Mouse (Mus musculus) common myeloid progenitor, adult 5-6 weeks (primary cell): ENCODE measurements around the gene Ifitm1. TPM values are rescaled to one million over a fixed set of nuclear protein-coding genes. Genes with fewer than 3 reads are reported as not detected.

ENCODE experiments used
- ATAC-seq: replicated peaks from 2 replicates; pipeline ENCODE4 v1.8.0; 2016; ENCODE audit warnings: low read depth, mild to moderate bottlenecking, moderate TSS enrichment, inconsistent platforms; ENCODE audit not compliant: poor library complexity, severe bottlenecking
- total RNA-seq: library from RNA; stranded (forward); fragments of 200-1000, 187-1606 nt; gene quantifications from 2 replicates; pipeline ENCODE4 v1.2.3, GENCODE M21; 2017

The Ifitm1 gene
- total RNA-seq, 1 experiment from 2014 or later: 124 TPM

DNA sequence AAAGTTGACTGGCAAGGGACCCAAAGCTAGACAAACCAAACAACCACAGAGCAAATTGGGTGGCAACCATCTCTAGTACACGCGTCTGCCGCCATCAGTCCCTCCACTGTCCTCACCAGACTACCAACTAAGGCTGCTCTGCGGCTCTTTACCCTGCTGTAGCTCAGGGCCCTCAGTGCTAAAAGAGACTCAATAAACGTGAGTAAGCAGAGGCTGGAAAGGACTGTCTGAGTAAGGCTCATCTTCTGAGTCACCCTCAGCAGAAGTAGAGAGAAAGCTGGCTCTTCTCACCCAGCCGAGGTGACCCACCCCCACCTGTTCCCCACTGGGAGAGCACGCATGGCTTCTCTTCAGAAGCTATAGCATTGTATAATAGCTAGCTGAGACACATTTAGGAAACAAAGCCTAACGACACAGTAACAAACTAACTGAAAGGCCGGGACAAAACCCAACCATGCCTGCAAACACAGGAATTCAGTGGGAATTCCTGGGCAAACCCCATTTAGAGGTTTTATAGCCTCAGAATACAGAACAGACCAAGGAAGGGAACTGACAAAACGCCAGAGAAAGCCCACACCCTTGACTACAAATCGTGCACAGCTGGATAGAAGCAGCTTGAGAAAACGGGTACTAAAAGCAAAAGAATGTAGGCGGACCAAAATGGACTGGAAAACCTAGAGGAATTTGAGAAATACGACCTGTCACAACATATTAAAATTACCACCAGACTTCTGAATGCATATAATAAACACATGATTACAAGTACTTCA, 6.6 kb downstream of the Ifitm1 start:
- no peak for ATAC-seq

DNA sequence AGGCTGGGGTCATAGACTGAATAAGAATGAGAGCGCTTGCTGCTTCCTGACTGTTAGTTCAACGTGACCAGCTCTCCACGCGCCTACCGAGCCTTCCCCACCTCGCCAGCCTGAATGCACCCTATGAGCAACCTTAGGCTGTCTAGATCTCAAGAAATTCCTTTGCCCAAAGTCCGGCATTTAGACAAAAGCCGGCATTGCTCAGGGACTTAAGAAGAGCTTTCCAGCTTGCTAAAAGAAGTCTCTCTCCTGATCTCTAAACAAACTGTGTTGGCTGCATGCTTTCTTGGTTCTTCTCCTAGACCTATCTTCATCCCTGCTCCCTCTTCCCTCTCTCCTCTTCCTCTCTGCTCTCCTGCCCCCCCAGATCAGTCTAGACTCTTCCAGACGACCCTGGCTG, 7.9 kb downstream of the Ifitm1 start:
- no peak for ATAC-seq

DNA sequence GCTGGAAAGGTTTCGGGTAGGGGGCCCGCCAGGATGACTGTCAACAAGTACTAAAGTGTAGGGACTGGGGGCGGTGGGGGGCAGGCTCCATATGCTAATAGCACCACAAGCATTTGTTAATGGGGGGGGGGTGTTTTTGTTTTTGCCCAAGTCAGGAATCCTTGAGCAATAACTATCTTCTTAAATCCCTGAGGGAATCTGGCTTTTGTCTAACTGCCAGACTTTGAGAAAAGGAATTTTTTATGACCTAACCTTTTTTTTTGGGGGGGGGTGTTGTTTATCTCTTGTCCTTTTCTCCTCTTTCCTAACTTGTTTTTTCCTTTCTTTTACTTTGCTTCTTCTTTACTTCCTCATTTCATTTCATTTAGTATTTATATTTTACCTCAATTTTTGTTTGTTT, 8.4 kb downstream of the Ifitm1 start:
- no peak for ATAC-seq

DNA sequence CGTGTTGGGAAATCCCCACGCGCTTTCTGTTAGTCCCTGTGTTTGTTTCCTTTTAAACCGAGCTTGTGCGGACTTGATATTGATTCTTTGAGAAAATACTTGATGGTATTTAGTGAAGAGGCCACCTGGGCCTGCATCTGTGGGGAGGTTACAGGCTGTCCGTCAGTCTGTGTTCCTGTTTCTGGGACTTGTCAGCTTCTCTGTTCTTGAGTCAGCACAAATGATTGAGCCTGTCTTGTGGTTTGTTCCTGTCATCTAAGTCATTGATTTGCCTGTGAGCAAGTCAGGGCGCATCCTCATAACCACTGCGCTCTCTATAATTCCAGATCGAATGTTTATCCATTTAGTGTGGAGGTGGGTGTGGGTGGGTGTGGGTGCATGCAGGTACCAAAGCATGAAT, 9.7 kb downstream of the Ifitm1 start:
- ATAC-seq: peak; percentile 56

DNA sequence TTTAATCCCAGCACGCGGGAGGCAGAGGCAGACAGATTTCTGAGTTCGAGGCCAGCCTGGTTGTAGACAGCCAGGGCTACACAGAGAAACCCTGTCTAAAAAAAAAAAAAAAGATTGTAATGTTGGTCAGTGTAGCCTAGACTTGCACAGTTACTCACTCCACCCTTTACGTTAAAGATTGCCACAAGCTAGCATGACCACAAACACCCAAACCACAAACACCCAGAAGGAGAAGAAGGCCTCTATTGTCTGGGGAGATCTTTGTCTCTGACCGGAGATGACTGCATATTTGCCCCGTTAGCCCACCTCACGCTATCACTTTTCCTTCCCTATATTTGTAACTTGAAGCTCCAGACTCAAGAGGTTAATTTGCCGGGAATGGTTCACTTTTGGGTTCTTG, 14.7 kb downstream of the Ifitm1 start:
- peak; percentile 94 for ATAC-seq

DNA sequence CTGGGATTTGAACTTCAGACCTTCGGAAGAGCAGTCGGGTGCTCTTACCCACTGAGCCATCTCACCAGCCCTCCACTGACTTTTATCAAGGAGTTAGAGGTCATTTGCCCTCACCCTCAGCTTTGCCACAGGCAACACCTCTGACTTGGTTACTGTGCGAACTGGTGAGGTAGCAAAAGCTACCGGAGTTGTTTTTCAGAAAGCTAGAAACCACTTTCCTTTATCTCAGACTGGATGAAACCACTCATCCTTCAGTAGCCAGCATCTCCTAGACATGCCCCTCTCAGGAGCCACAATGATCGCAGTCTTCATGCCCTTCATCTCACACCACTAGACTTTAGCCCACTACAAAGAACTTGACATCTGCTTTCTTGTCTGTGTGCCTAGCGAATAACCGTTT, 15.9 kb downstream of the Ifitm1 start:
- 0 out of 2 replicates have a peak, but pooled peaks have one; percentile 7 for ATAC-seq

DNA sequence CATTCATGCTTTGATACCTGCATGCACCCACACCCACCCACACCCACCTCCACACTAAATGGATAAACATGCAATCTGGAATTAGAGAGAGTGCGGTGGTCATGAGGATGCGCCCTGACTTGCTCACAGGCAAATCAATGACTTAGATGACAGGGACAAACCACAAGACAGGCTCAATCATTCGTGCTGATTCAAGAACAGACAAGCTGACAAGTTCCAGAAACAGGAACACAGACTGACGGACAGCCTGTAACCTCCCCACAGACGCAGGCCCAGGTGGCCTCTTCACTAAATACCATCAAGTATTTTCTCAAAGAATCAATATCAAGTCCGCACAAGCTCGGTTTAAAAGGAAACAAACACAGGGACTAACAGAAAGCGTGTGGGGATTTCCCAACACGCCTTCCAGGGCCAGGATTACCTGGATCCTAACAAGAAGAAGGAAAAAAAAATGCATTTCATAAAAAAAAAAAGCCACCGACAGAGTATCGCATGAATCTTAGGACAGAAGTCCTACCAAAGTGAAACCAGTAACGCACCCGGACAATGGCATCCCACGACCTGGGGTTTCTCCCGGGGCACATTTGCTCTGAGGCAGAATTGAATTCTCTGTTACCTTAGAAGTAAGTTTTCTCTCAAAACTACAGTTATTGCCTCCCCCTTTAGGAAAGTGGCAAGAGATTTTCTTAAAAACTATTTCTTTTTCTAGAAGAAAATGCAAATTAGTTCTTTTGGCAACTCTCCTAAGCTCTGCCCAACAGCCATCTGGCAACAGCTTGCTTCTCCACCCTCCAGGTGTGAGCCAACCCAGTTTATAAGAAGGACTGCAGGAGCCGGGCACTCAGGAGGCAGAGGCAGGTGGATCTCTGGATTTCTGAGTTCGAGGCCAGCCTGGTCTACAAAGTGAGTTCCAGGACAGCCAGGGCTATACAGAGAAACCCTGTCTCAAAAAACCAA, 20.4 kb downstream of the Ifitm1 start:
- ATAC-seq: no peak

DNA sequence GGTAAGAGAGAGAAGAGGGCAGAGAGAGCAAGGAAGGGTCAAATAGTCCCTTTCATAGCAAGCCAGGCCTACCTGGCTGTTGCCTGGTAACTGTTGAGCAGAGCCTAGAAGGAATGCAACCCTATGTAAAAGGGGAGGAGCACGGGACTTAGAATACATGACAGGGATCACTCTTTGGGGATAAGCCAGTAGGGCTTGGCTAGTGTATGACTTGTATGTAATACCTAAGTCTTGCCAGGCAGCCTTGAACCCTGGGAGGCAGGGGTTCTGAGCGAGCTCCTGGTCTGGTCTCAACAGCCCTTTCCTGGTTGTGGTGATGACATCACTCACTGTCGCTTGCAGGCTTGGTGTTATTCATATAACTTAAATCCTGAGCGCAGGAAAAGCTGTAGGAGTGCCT, 22.0 kb downstream of the Ifitm1 start:
- ATAC-seq: no peak

DNA sequence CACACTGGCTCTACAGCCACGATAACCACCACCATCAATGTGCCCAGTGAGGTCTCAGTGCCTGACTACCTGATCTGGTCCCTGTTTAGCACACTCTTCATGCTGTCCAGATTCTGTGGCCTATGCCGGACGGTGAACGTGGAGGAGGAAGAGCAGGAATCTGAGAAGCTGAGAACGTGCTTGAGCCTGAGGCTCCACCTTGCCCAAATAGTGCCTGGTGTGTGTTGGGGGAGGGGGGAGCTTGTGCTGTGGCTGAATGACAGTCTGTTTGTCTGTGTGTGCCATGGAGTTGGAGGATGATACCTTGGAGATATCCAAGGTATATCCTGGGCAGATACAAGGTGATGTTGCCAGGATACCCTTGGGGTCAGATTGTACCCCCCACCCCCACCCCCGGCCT, 23.2 kb downstream of the Ifitm1 start:
- peak; percentile 17 for ATAC-seq

DNA sequence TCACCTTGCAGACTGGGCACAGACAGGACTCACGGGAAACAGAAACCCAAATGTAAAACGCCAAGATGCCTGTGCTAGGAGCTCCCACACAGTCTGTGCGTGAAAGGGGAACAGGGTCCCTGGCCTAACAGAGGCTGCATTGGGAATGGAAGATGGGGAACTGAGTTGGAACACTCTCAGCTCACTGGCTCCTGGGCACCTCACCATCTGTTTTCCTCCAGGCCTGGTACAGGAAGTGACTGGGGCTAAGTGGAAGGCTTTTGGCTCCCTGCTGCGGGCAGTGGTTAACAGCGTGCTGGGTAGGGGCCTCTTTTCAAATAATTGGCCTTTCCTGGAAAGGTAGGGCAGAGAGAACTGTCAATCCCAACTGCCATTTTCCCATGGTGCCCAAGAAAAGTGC, 23.6 kb downstream of the Ifitm1 start:
- ATAC-seq: peak; percentile 86

DNA sequence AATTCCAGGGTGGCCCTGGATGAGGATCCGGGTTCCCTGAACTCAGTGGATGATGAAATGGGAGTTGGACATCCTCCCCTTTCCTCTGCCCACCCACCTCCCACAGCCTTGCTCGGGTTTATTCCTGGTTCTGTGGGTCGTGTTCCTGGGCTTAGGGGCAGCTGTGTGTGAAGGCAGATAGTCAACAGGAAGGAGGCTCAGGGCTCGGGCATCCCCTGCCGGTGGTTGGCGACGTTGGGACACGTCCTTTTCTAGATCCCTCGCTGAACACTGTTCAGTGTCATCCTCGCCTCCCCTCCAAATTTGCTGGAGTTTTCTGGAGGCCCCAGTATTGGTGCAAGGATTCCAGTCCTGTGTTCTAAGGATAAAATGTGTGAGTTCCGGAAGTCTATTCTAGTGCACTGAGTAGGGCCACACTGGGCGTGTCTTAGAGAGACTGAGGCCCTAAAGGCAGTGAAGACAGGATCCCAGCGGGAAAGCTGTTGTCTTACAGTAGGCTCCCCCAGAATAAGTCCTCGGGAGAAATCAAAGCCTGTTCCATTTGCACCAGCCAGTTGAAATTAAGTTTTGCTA, 24.2 kb downstream of the Ifitm1 start:
- peak; percentile 76 for ATAC-seq

DNA sequence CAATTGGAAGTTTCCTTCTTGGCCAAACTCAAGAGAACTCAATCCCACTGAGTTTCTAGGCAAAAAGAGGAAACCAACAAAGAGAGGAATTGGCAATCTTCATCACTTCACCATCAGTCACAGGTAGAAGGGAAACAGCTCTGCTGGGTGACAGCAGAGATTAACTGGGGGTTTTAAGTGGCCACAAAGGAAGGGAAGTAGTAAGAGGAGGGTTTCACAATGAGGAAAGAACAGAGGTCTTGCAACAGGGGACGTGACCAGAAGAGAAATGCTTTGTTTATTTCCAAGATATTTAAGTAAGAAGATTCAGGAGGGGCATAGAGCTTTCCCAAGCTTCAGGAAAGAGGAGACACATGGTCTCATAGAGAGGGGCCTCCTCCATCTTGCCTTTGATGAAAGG, 30.8 kb downstream of the Ifitm1 start:
- peak; percentile 71 for ATAC-seq

DNA sequence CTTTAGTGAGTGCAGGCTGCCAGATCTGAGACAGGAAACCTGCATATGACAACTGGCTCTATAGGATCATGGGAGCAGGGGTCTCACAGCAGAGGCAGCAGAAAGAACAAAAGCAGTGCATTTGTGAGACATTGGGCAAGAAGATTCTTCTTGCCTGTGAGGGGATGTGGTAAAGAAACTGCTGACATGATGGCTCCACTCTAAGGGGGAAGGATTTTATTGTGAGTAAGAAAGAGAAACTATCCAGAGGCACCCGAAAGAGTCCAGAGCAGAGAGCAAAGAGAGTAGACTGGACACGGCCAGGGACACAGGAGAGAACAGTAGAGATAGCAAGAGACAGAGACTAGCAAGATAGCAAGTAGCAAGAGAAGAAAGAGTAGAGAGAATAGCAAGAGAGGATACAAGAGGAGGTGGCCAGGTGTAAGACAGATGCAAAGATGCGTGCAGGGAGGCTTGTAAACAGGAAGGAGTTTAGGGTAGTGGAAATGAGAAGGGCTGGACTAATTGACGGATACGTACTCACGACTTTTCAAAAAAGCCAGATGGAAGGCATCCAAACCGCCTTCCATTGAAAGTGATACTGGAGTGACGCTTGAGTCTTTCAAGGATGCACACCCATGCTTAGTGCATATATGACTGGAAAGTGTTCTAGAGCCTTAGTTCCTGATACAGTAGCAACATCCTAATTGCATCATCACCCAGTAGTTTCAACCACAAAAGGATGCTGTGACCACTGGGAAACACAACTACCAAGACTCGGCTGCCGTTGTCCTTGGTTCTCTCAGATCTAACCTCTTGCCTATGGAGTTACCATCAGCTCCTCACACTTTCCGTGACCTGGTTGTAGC, 32.1 kb downstream of the Ifitm1 start:
- ATAC-seq: peak; percentile 85

DNA sequence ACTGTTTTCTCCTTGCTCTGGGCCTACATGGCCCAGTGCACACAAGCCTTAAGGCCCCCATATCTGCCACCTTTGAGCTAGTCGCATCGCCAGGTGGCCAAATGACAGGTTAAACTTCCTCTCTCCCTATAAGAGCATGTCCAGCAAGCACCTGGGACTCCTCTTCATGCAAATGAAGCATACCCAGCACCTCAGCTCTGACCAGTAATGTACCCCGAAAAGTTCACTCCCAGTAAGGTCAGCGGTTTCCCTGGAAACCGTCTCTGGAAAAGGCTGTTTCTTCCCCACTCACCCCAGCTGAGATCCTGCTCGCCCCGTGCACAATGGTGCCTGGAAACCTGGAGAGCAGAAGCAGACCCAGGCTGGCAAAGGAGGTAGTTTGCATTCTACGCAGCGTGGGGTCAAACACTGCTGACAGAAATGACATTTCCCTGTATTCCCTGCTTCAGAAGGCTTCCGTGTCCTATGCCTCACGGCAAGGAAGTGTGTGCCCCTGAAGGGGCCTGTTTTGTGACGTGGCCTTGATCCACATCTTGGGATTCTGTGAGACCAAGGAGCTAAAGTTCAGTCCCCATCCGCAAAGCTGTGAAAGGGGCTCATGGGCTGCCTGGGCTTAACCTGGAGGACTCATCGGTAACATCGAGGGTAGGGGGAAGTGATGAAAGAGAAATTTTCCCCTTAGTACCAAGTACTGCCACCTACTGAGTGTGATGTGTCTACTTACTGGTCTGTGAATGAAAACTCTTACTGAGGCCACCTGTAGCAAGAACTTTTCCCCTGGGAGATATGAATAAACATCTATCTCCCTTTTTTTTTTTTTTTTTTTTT, 34.1 kb downstream of the Ifitm1 start:
- no peak for ATAC-seq

DNA sequence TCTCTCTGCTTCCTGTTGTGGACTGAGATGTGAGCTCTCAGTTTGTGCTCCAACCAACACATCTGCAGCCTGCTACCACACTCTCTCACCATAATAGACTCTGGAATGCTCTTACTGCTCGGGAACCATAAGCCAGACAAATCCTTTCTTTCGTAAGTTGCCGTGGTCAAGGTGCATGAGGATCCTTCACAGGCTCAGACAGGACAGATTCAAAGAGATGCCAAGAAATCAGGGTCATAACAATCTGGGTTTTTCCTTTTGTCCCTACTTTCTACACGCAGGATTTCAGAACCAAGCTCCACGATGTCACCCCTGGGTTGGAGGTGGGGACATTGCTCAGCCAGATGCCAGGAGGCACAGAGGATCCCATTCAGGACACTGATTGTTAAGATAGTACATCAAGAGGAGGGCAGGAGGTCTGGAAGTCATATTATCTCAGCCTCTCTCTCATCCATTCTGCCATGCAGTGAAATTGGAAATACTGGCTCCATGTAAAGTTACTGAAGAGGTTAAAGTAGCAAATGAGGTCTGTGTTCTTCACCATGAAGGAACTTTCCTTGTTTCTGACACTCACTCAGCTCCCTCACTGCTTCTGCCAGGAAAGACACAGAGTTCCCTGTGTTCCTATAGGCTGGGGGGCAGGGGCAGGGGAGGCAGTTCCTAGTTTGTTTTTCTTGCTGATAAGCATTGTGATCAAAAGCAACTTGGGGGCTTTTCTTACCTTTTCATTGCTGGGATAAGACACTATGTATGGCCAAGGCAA, 36.4 kb downstream of the Ifitm1 start:
- ATAC-seq: no peak

DNA sequence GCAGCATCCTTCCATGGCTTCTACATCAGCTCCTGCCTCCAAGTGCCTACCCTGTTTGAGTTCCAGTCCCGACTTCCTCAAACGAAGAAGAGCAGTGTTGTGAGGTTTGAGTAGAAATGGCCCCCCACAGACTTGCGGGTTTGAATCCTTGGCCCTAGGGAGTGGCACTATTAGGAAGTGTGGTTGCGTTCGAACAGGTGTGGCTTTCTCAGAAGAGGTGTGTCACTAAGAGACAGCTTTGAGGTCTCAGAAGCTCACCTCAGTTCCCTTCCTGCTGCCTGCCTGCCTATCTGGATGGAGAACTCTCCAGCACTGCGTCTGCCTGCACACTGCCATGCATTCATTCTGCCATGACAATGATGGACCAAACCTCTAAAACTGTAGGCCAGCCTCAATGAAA, 39.4 kb downstream of the Ifitm1 start:
- no peak for ATAC-seq

DNA sequence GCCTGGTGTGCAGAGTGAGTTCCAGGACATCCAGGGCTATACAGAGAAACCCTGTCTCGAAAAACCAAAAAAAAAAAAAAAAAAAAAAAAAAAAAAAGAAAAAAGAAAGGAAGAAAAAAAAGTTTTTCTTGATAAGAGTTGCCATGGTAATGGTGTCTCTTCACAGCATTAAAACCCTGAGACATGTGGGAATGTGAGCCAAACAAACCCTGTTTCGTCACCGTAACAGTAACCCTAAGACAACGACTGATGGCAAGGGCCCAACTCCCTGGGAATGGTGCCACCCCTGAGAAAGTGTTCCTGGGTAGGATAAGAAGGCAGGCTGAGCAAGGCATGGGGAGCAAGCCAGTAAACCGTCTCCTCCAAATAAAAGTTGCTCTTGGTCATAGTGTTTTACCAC, 39.9 kb downstream of the Ifitm1 start:
- no peak for ATAC-seq

DNA sequence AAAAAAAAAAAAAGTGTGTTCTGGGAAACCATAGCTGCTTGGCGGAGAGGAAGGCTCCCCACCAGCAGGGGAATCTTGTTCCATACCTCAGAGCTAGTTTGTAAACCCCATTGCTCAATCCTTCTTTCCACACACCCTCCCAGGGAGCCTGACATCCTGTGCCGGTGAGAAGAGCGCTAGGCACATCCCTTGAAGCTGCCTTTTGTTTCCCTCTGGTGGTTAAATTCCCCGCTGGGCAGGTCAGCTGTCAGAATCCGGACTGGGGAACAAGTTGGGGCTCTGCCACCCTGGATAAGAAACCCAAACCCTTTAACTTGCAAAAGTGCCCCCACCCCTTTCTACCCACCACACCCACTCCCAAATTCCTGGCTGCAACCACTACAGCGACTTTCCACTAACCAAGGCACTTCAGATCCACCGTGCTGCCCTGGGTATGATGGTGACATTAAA, 41.3 kb downstream of the Ifitm1 start:
- ATAC-seq: peak; percentile 61
